Mouse (Mus musculus) neural tube, embryonic 13.5 days (tissue): ENCODE measurements around the gene Gkn1. TPM values are rescaled to one million over a fixed set of nuclear protein-coding genes. Genes with fewer than 3 reads are reported as not detected.

Experiments
- ATAC-seq: fragments of 200-750 bp; cut with Nextera tagmentation; 2 replicates; pipeline ENCODE4 v1.8.0; 2017; ENCODE audit warnings: low read depth, mild to moderate bottlenecking, moderate TSS enrichment, moderate library complexity
- H3K27ac ChIP-seq: fragments of 300-500 bp; sonication (generic); replicated peaks from 2 replicates; pipeline ENCODE4 v1.5.1; 2015; ENCODE audit warnings: moderate library complexity, mild to moderate bottlenecking, inconsistent platforms
- H3K27me3 ChIP-seq: fragments of 300-500 bp; sonication (generic); 2 replicates; pipeline ENCODE4 v1.6.1; 2015; ENCODE audit warnings: mild to moderate bottlenecking, inconsistent platforms
- H3K36me3 ChIP-seq: fragments of 300-500 bp; sonication (generic); 2 replicates; pipeline ENCODE4 v1.6.1; 2015; ENCODE audit warnings: mild to moderate bottlenecking, inconsistent platforms
- H3K4me1 ChIP-seq: fragments of 300-500 bp; sonication (generic); replicated peaks from 2 replicates; pipeline ENCODE4 v1.6.1; 2015; ENCODE audit warnings: inconsistent platforms
- H3K4me2 ChIP-seq: fragments of 300-500 bp; sonication (generic); 2 replicates; pipeline ENCODE4 v1.6.1; 2015; ENCODE audit warnings: inconsistent platforms, mild to moderate bottlenecking, moderate library complexity
- H3K4me3 ChIP-seq: fragments of 300-500 bp; sonication (generic); 2 replicates; pipeline ENCODE4 v1.5.1; 2015; ENCODE audit warnings: mild to moderate bottlenecking, inconsistent platforms
- H3K9ac ChIP-seq: fragments of 300-500 bp; sonication (generic); 2 replicates; pipeline ENCODE4 v1.6.1; 2015; ENCODE audit warnings: moderate library complexity, mild to moderate bottlenecking, inconsistent platforms
- H3K9me3 ChIP-seq: fragments of 300-500 bp; sonication (generic); 2 replicates; pipeline ENCODE4 v1.6.1; 2016; ENCODE audit warnings: inconsistent platforms
- WGBS: fragments of 180-500 bp; shearing (Covaris S2); methylation state at CpG from one replicate; pipeline ENCODE4 v1.1.7; 2015; 5-methylcytosine and 5-hydroxymethylcytosine counted together
- polyA plus RNA-seq: library from polyadenylated mRNA; unstranded; fragments of >200 nt; fragmentation: Nextera tagmentation; extraction: Ambion mirVana; gene quantifications from 2 replicates; pipeline ENCODE4 v1.2.1, GENCODE M21; 2015

Gene Gkn1
- polyA plus RNA-seq, 1 experiment from 2014 or later = not detected

GRCm38 (mm10) chr6:87316966-87317365, 33.8 kb downstream of the Gkn1 start:
- H3K27ac ChIP-seq = no peak overlapping the region
- H3K27me3 ChIP-seq = no peaks in the 10 kb centered on the region
- no peak overlapping the region for H3K4me2 ChIP-seq
- peaks cover 14% of the 10 kb centered on the region for H3K4me1 ChIP-seq
- H3K9ac ChIP-seq = no peak overlapping the region
- no peaks in the 10 kb centered on the region for H3K9me3 ChIP-seq
- ATAC-seq = no peak
- 87% methylated on average over 8 of the region's 8 CpGs for WGBS
- no peaks in the 10 kb centered on the region for H3K36me3 ChIP-seq
- H3K4me3 ChIP-seq = no peak overlapping the region

- no peak for ATAC-seq
- Histone ChIP-seq H3K27me3 (no peaks in the 10 kb centered on the region), H3K9me3 (no peaks in the 10 kb centered on the region), H3K4me1 (peaks cover 14% of the 10 kb centered on the region), H3K4me2 (no peak overlapping the region), H3K4me3 (no peak overlapping the region), H3K9ac (no peak overlapping the region), H3K27ac (no peak overlapping the region), H3K36me3 (peaks cover 21% of the 10 kb centered on the region; the same call in 1 of the 2 replicates)
- 64% methylated on average over 4 of the region's 4 CpGs for WGBS
Observed at GRCm38 (mm10) chr6:87312761-87313160, 38.0 kb downstream of the Gkn1 start.

GRCm38 (mm10) chr6:87304486-87304885, 46.3 kb downstream of the Gkn1 start:
- Histone ChIP-seq H3K9me3 (no peaks in the 10 kb centered on the region), H3K9ac (no peak overlapping the region), H3K36me3 (peaks cover 16% of the 10 kb centered on the region), H3K27ac (no peak overlapping the region), H3K4me2 (no peak overlapping the region), H3K27me3 (no peaks in the 10 kb centered on the region), H3K4me3 (no peak overlapping the region), H3K4me1 (peaks cover 7% of the 10 kb centered on the region; the same call in 1 of the 2 replicates)
- ATAC-seq = no peak
- WGBS = 88% methylated on average over 8 of the region's 8 CpGs

GRCm38 (mm10) chr6:87302746-87303145, 48.0 kb downstream of the Gkn1 start:
- no peak for ATAC-seq
- H3K27me3 ChIP-seq = no peaks in the 10 kb centered on the region
- H3K4me1 ChIP-seq = peaks cover 11% of the 10 kb centered on the region; the same call in 1 of the 2 replicates
- H3K36me3 ChIP-seq = peaks cover 7% of the 10 kb centered on the region
- H3K4me2 ChIP-seq = no peak overlapping the region
- WGBS = 72% methylated on average over 5 of the region's 5 CpGs
- no peak overlapping the region for H3K4me3 ChIP-seq
- no peak overlapping the region for H3K9ac ChIP-seq
- H3K9me3 ChIP-seq = no peaks in the 10 kb centered on the region
- H3K27ac ChIP-seq = no peak overlapping the region; the same call in 1 of the 2 replicates

- no peak overlapping the region for H3K4me2 ChIP-seq
- ATAC-seq = no peak
- H3K27ac ChIP-seq = no peak overlapping the region
- H3K9ac ChIP-seq = no peak overlapping the region
- H3K27me3 ChIP-seq = no peaks in the 10 kb centered on the region
- no peak overlapping the region for H3K4me3 ChIP-seq
- H3K36me3 ChIP-seq = no peaks in the 10 kb centered on the region
- H3K4me1 ChIP-seq = peaks cover 11% of the 10 kb centered on the region; the same call in 1 of the 2 replicates
- WGBS = 28% methylated on average over 4 of the region's 4 CpGs
- no peaks in the 10 kb centered on the region for H3K9me3 ChIP-seq
Observed at GRCm38 (mm10) chr6:87301991-87302390, 48.8 kb downstream of the Gkn1 start.

Other genes with a start within 250 kb of the Gkn1 start
- 0.11 and 0.15 TPM in 2 replicates for gene D6Ertd527e, start 246.2 kb downstream of the Gkn1 start, polyA plus RNA-seq
- gene Antxr1, start 15.1 kb downstream of the Gkn1 start, polyA plus RNA-seq = 4.3 and 6.1 TPM in 2 replicates
- gene Gkn2, start 22.4 kb upstream of the Gkn1 start, polyA plus RNA-seq = not detected in 2 replicates
- gene Gkn3, start 38.0 kb upstream of the Gkn1 start, polyA plus RNA-seq = not detected in 2 replicates
- not detected in 2 replicates for gene Bmp10, start 78.1 kb upstream of the Gkn1 start, polyA plus RNA-seq
- gene Arhgap25, start 182.3 kb upstream of the Gkn1 start, polyA plus RNA-seq = 4.9 TPM in 2 replicates
- gene Prokr1, start 239.8 kb upstream of the Gkn1 start, polyA plus RNA-seq = 5.3 and 5.7 TPM in 2 replicates